Mouse (Mus musculus): ENCODE results near the gene Pam16. TPM values are rescaled to one million over a fixed set of nuclear protein-coding genes. Genes with fewer than 3 reads are reported as not detected.

Pam16 gene
- polyA plus RNA-seq, 1 experiment from 2014 or later = 81.9 TPM

GRCm38 (mm10) chr16:4629950-4630349 is 5.2 kb upstream of the Pam16 start:
- H3K27me3 ChIP-seq (replicated peaks) = no peaks in the 10 kb centered on the region
- ATAC-seq = peak; percentile 43; the same call in 1 of the 2 replicates

DNA sequence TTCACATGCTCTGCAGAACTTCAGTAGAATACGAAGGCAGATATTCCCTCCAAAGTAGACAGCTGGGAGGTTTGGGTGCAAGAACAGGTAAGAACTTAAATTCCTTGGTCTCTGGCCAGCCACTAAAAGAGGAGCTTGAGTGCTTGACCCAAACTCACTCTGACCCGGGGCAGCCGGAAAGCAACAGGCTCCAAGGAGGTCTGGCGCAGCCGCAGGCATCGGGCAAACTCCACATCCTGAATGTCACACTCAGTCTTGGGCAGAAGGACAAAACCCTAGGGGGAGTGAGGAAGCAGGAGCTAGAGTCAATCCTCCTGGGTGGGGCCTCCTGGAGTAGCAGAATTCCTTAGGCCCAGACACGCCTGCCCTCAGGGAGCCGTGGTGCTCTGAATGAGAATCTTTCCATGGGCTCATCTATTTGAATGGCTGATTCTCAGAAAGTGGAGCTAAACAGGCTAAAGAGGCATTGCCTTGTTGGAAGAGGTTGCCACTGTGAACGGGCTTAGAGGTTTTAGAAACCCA is 4.2 kb upstream of the Pam16 start:
- no peaks in the 10 kb centered on the region for H3K27me3 ChIP-seq (replicated peaks)
- WGBS (ENCODE audit: insufficient replicate concordance) = 85% methylated on average over 9 of the region's 9 CpGs

More at GRCm38 (mm10) chr16:4629950-4630349, 5.2 kb upstream of the Pam16 start:
- peaks cover 45% of the 10 kb centered on the region for H3K36me3 ChIP-seq
- no peak overlapping the region for H3K9ac ChIP-seq
- no peak overlapping the region for H3K4me3 ChIP-seq
- 19% methylated on average over 6 of the region's 6 CpGs for WGBS (ENCODE audit: insufficient replicate concordance)
- no peaks in the 10 kb centered on the region for H3K9me3 ChIP-seq (replicated peaks)
- H3K4me2 ChIP-seq = no peak overlapping the region
- H3K4me1 ChIP-seq = peaks cover 15% of the 10 kb centered on the region
- no peak overlapping the region for H3K27ac ChIP-seq

GRCm38 (mm10) chr16:4627105-4627504 is 2.3 kb upstream of the Pam16 start:
- ATAC-seq = no peak
- 76% methylated on average over 6 of the region's 6 CpGs for WGBS (ENCODE audit: insufficient replicate concordance)
- H3K4me1 ChIP-seq = peaks cover 37% of the 10 kb centered on the region
- H3K9ac ChIP-seq = no peak overlapping the region
- no peak overlapping the region for H3K27ac ChIP-seq
- no peaks in the 10 kb centered on the region for H3K27me3 ChIP-seq (replicated peaks)
- H3K4me3 ChIP-seq = no peak overlapping the region
- H3K9me3 ChIP-seq (replicated peaks) = no peaks in the 10 kb centered on the region
- H3K36me3 ChIP-seq = peaks cover 33% of the 10 kb centered on the region
- no peak overlapping the region for H3K4me2 ChIP-seq

More for the DNA sequence above, 4.2 kb upstream of the Pam16 start:
- Histone ChIP-seq H3K27ac (no peak overlapping the region), H3K9me3 (replicated peaks) (no peaks in the 10 kb centered on the region), H3K4me3 (no peak overlapping the region), H3K9ac (no peak overlapping the region), H3K4me2 (no peak overlapping the region), H3K36me3 (peaks cover 42% of the 10 kb centered on the region), H3K4me1 (peaks cover 18% of the 10 kb centered on the region)
- ATAC-seq = no peak

DNA sequence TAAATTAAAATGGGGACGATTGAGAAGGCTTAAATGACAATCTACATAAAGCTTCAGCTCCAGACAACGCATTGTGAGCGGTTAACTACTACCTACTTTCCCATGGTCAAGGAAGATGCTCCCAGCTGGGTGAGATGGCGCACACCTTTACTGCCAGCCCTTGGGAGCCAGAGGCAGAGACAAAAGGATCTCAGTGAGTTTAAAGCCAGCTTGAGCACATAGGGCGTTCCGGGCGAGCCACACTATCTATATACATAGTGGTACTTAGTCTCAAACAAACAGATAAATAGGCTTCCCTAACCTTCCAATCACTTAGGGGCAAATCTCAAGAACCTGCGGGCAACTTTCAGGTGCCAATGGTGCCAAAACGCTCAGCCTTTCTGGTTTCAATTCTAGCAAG is 714 bp downstream of the Pam16 start:
- peak; percentile 61 for ATAC-seq
- 14% methylated on average over 9 of the region's 9 CpGs for WGBS (ENCODE audit: insufficient replicate concordance)

GRCm38 (mm10) chr16:4616829-4617228 is 8.0 kb downstream of the Pam16 start:
- Histone ChIP-seq H3K4me1 (peaks cover 16% of the 10 kb centered on the region), H3K4me2 (no peak overlapping the region), H3K9ac (no peak overlapping the region), H3K4me3 (no peak overlapping the region), H3K27me3 (replicated peaks) (no peaks in the 10 kb centered on the region), H3K9me3 (replicated peaks) (no peaks in the 10 kb centered on the region), H3K36me3 (peaks cover 81% of the 10 kb centered on the region), H3K27ac (no peak overlapping the region)
- 67% methylated on average over 4 of the region's 4 CpGs for WGBS (ENCODE audit: insufficient replicate concordance)
- no peak for ATAC-seq

More for the DNA sequence above, 714 bp downstream of the Pam16 start:
- Histone ChIP-seq H3K27ac (peak overlapping the region; percentile 90), H3K4me1 (peaks cover 53% of the 10 kb centered on the region), H3K9ac (peak overlapping the region; percentile 86), H3K36me3 (peaks cover 33% of the 10 kb centered on the region), H3K27me3 (replicated peaks) (no peaks in the 10 kb centered on the region), H3K4me2 (peak overlapping the region; percentile 75), H3K9me3 (replicated peaks) (no peaks in the 10 kb centered on the region), H3K4me3 (peak overlapping the region; percentile 85)

- Histone ChIP-seq H3K9me3 (replicated peaks) (no peaks in the 10 kb centered on the region), H3K36me3 (peaks cover 84% of the 10 kb centered on the region), H3K9ac (no peak overlapping the region), H3K4me3 (no peak overlapping the region), H3K27ac (no peak overlapping the region), H3K27me3 (replicated peaks) (no peaks in the 10 kb centered on the region), H3K4me1 (peaks cover 6% of the 10 kb centered on the region; the same call in 1 of the 2 replicates), H3K4me2 (no peak overlapping the region)
- ATAC-seq = peak; percentile 20; the same call in 1 of the 2 replicates
- WGBS (ENCODE audit: insufficient replicate concordance) = 55% methylated on average over 1 of the region's 1 CpGs
Measured at GRCm38 (mm10) chr16:4615297-4615696, 9.5 kb downstream of the Pam16 start.

DNA sequence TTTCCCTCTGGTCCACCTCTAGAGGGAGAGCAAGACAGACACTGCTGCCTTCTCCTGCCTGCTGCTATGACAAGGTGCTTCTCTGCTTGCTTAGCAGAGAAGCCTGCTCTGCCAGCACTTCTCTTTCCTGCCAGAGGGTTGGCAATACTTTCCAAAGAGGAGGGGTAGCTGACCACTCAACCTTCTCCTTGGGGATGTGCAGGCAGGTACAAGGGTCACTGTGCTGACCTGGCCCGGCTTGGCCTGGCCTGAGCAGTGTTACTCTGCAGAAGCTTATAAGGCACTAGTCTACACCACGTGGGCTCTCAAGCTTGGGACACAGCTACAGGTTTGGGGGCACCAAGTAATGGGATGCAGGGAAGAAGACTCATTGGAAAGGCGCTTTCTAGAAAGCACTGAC is 10.1 kb downstream of the Pam16 start:
- peaks cover 80% of the 10 kb centered on the region for H3K36me3 ChIP-seq
- no peaks in the 10 kb centered on the region for H3K4me1 ChIP-seq
- no peaks in the 10 kb centered on the region for H3K9me3 ChIP-seq (replicated peaks)
- no peak overlapping the region for H3K4me2 ChIP-seq
- H3K27ac ChIP-seq = no peak overlapping the region
- H3K9ac ChIP-seq = no peak overlapping the region
- no peaks in the 10 kb centered on the region for H3K27me3 ChIP-seq (replicated peaks)
- 74% methylated on average over 3 of the region's 3 CpGs for WGBS (ENCODE audit: insufficient replicate concordance)
- no peak overlapping the region for H3K4me3 ChIP-seq
- ATAC-seq = 0 out of 2 replicates have a peak, but pooled peaks have one; percentile 26

GRCm38 (mm10) chr16:4613736-4614135 is 11.1 kb downstream of the Pam16 start:
- H3K9ac ChIP-seq = no peak overlapping the region
- no peak overlapping the region for H3K27ac ChIP-seq
- 82% methylated on average over 7 of the region's 9 CpGs for WGBS (ENCODE audit: insufficient replicate concordance)
- no peaks in the 10 kb centered on the region for H3K27me3 ChIP-seq (replicated peaks)
- H3K4me1 ChIP-seq = no peaks in the 10 kb centered on the region
- no peak for ATAC-seq
- peaks cover 77% of the 10 kb centered on the region for H3K36me3 ChIP-seq
- H3K9me3 ChIP-seq (replicated peaks) = no peaks in the 10 kb centered on the region
- no peak overlapping the region for H3K4me2 ChIP-seq
- H3K4me3 ChIP-seq = no peak overlapping the region

DNA sequence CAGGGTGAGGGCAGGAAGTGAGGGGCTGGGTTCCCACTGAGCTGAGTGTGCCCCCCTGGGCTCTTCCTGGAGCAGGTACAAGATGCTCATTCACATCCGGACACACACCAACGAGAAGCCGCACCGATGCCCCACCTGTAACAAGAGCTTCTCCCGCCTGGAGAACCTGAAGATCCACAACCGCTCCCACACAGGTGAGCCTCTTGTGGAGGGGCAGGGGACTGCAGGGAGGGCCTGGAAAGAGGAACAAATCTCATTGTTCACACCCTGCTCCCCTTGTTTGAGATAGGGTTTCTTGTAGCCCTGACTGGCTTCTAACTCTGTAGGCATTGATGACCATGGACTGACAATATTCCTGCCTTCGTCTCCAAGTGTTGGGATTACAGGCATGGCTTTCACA is 13.1 kb downstream of the Pam16 start:
- Histone ChIP-seq H3K36me3 (peaks cover 60% of the 10 kb centered on the region), H3K27ac (no peak overlapping the region)
- ATAC-seq = no peak

DNA sequence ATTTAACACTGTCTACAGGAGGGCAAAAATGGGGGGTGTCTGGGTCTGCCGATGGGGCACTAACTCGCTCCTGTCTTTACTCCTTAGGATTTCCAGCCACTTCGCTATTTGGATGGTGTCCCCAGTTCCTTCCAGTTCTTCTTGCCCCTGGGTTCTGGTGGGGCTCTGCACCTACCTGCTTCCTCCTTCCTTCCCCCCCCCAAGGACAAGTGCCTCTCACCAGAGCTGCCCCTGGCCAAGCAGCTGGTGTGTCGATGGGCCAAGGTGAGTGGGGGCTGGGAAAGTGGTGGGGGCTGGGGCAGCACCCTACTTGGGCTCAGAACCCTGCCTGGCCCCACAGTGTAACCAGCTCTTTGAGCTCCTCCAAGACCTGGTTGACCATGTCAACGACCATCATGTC is 13.6 kb downstream of the Pam16 start:
- Histone ChIP-seq H3K4me3 (no peak overlapping the region), H3K27ac (no peak overlapping the region), H3K27me3 (replicated peaks) (no peaks in the 10 kb centered on the region), H3K9me3 (replicated peaks) (no peaks in the 10 kb centered on the region), H3K4me2 (no peak overlapping the region), H3K36me3 (peaks cover 55% of the 10 kb centered on the region), H3K4me1 (peaks cover 16% of the 10 kb centered on the region), H3K9ac (no peak overlapping the region)
- ATAC-seq = no peak
- 84% methylated on average over 5 of the region's 5 CpGs for WGBS (ENCODE audit: insufficient replicate concordance)

More for the DNA sequence above, 13.1 kb downstream of the Pam16 start:
- WGBS (ENCODE audit: insufficient replicate concordance) = 86% methylated on average over 7 of the region's 7 CpGs
- Histone ChIP-seq H3K9ac (no peak overlapping the region), H3K4me2 (no peak overlapping the region), H3K9me3 (replicated peaks) (no peaks in the 10 kb centered on the region), H3K27me3 (replicated peaks) (no peaks in the 10 kb centered on the region), H3K4me3 (no peak overlapping the region), H3K4me1 (peaks cover 11% of the 10 kb centered on the region)

GRCm38 (mm10) chr16:4608532-4609059 is 16.2 kb downstream of the Pam16 start:
- Histone ChIP-seq H3K4me3 (no peak overlapping the region), H3K4me2 (no peak overlapping the region), H3K9me3 (replicated peaks) (no peaks in the 10 kb centered on the region), H3K9ac (no peak overlapping the region), H3K4me1 (peaks cover 42% of the 10 kb centered on the region), H3K27me3 (replicated peaks) (no peaks in the 10 kb centered on the region), H3K27ac (no peak overlapping the region), H3K36me3 (peaks cover 29% of the 10 kb centered on the region)
- 78% methylated on average over 19 of the region's 19 CpGs for WGBS (ENCODE audit: insufficient replicate concordance)
- ATAC-seq = no peak

- Histone ChIP-seq H3K27me3 (replicated peaks) (no peaks in the 10 kb centered on the region), H3K9me3 (replicated peaks) (no peaks in the 10 kb centered on the region), H3K36me3 (peaks cover 23% of the 10 kb centered on the region), H3K4me2 (no peak overlapping the region), H3K4me3 (no peak overlapping the region), H3K27ac (no peak overlapping the region), H3K9ac (no peak overlapping the region), H3K4me1 (peaks cover 48% of the 10 kb centered on the region)
- WGBS (ENCODE audit: insufficient replicate concordance) = 46% methylated on average over 9 of the region's 9 CpGs
- ATAC-seq = peak; percentile 22; the same call in 1 of the 2 replicates
Measured at GRCm38 (mm10) chr16:4607818-4608531, 16.8 kb downstream of the Pam16 start.

Data from liver, embryonic 12.5 days (tissue).